Mouse (Mus musculus) olfactory bulb, adult 2 months (tissue): ENCODE measurements at regions not wholly inside any gene's neighbourhood (a gene's known extent, or its start where the extent isn't known, plus 50 kb on each side); places are given as distances from the start of the nearest gene placed in this dataset.

Source experiments
- CTCF ChIP-seq: fragments of 200-500 bp; IDR thresholded peaks from 2 replicates; pipeline ENCODE4 v1.5.1; 2012; ENCODE audit warnings: low read depth, mild to moderate bottlenecking, low read length, moderate library complexity; ENCODE audit not compliant: insufficient read depth
- POLR2A ChIP-seq: fragments of 200-500 bp; IDR thresholded peaks from 2 replicates; pipeline ENCODE4 v1.6.1; 2012; ENCODE audit warnings: mild to moderate bottlenecking, low read depth, low read length, moderate library complexity; ENCODE audit not compliant: insufficient read depth

- TF ChIP-seq POLR2A (no peak), CTCF (no peak)
These were observed 123.1 kb upstream of the Klf3 start for GRCm38 (mm10) chr5:64679996-64680625.
